Mouse (Mus musculus): ENCODE measurements around the gene Svop. TPM values are rescaled to one million over a fixed set of nuclear protein-coding genes. Genes with fewer than 3 reads are reported as not detected.

The Svop gene
- total RNA-seq, 2 experiments from 2014 or later, result not detected

GRCm38 (mm10) chr5:114046604-114047003 lies 44.8 kb downstream of the Svop start:
- DNase-seq (ENCODE audit: low spot score), result no peak

GRCm38 (mm10) chr5:114046151-114046550 lies 45.2 kb downstream of the Svop start:
- no peak for DNase-seq (ENCODE audit: low spot score)

GRCm38 (mm10) chr5:114045134-114045533 lies 46.2 kb downstream of the Svop start:
- no peak for DNase-seq (ENCODE audit: low spot score)

- no peak for DNase-seq (ENCODE audit: low spot score)
Observed at GRCm38 (mm10) chr5:114043800-114044199, 47.6 kb downstream of the Svop start.

GRCm38 (mm10) chr5:114041327-114041930 lies 49.9 kb downstream of the Svop start:
- peak; percentile 7 for DNase-seq (ENCODE audit: low spot score)

- DNase-seq (ENCODE audit: low spot score), result no peak
Observed at GRCm38 (mm10) chr5:114040911-114041310, 50.5 kb downstream of the Svop start.

GRCm38 (mm10) chr5:114040508-114040907 lies 50.9 kb downstream of the Svop start:
- DNase-seq (ENCODE audit: low spot score), result no peak

GRCm38 (mm10) chr5:114035111-114035510 lies 56.3 kb downstream of the Svop start:
- no peak for DNase-seq (ENCODE audit: low spot score)

- DNase-seq (ENCODE audit: low spot score), result no peak
Observed at GRCm38 (mm10) chr5:114034393-114034792, 57.0 kb downstream of the Svop start.

GRCm38 (mm10) chr5:114032161-114032763 lies 59.1 kb downstream of the Svop start:
- DNase-seq (ENCODE audit: low spot score), result no peak

- DNase-seq (ENCODE audit: low spot score), result no peak
Observed at GRCm38 (mm10) chr5:114030652-114031051, 60.7 kb downstream of the Svop start.

GRCm38 (mm10) chr5:114028111-114028510 lies 63.3 kb downstream of the Svop start:
- DNase-seq (ENCODE audit: low spot score), result no peak

- DNase-seq (ENCODE audit: low spot score), result no peak
Observed at GRCm38 (mm10) chr5:114027217-114027944, 64.0 kb downstream of the Svop start.

GRCm38 (mm10) chr5:114024885-114025284 lies 66.5 kb downstream of the Svop start:
- no peak for DNase-seq (ENCODE audit: low spot score)

- no peak for DNase-seq (ENCODE audit: low spot score)
Observed at GRCm38 (mm10) chr5:114024390-114024789, 67.0 kb downstream of the Svop start.

GRCm38 (mm10) chr5:114015121-114015520 lies 76.2 kb downstream of the Svop start:
- DNase-seq (ENCODE audit: low spot score), result no peak

GRCm38 (mm10) chr5:114009049-114009448 lies 82.3 kb downstream of the Svop start:
- no peak for DNase-seq (ENCODE audit: low spot score)

- no peak for DNase-seq (ENCODE audit: low spot score)
Observed at GRCm38 (mm10) chr5:114007753-114008453, 83.5 kb downstream of the Svop start.

GRCm38 (mm10) chr5:114006974-114007373 lies 84.4 kb downstream of the Svop start:
- no peak for DNase-seq (ENCODE audit: low spot score)

- DNase-seq (ENCODE audit: low spot score), result no peak
Observed at GRCm38 (mm10) chr5:114005100-114005499, 86.3 kb downstream of the Svop start.

- DNase-seq (ENCODE audit: low spot score), result no peak
Observed at GRCm38 (mm10) chr5:114004573-114004972, 86.8 kb downstream of the Svop start.

- no peak for DNase-seq (ENCODE audit: low spot score)
Observed at GRCm38 (mm10) chr5:114003542-114003941, 87.8 kb downstream of the Svop start, which contains the start of gene Dao. Dao (plus strand) TSS chr5:114003703.

All from gastrocnemius, adult 18-20 months (tissue).